Mouse (Mus musculus) kidney, postnatal 0 days (tissue): ENCODE measurements around the gene Grm5. TPM values are rescaled to one million over a fixed set of nuclear protein-coding genes. Genes with fewer than 3 reads are reported as not detected.

ENCODE experiments used
- ATAC-seq: fragments of 200-750 bp; cut with Nextera tagmentation; replicated peaks from 2 replicates; pipeline ENCODE4 v1.8.0; 2017; ENCODE audit warnings: low read depth, moderate number of reproducible peaks, moderate TSS enrichment, moderate library complexity; ENCODE audit not compliant: low FRiP score
- DNase-seq: peaks from one replicate; pipeline ENCODE4 v3.0.0-alpha.2; 2016; ENCODE audit warnings: low spot score
- H3K27ac ChIP-seq: fragments of 300-500 bp; sonication (generic); 2 replicates; pipeline ENCODE4 v1.5.1; 2014; ENCODE audit warnings: mild to moderate bottlenecking
- H3K27me3 ChIP-seq: fragments of 300-500 bp; sonication (generic); 2 replicates; pipeline ENCODE4 v1.6.1; 2014; ENCODE audit warnings: low read length, mixed read lengths; ENCODE audit not compliant: insufficient read depth
- H3K36me3 ChIP-seq: fragments of 300-500 bp; sonication (generic); 2 replicates; pipeline ENCODE4 v1.6.1; 2014; ENCODE audit warnings: low read length, mixed read lengths; ENCODE audit not compliant: insufficient read depth
- H3K4me1 ChIP-seq: fragments of 300-500 bp; sonication (generic); replicated peaks from 2 replicates; pipeline ENCODE4 v1.6.1; 2014; ENCODE audit warnings: antibody characterized with exemption, low read length, mixed read lengths; ENCODE audit not compliant: insufficient read depth
- H3K4me2 ChIP-seq: fragments of 300-500 bp; sonication (generic); 2 replicates; pipeline ENCODE4 v1.6.1; 2014; ENCODE audit warnings: mild to moderate bottlenecking, low read length, moderate library complexity, mixed read lengths
- H3K4me3 ChIP-seq: fragments of 300-500 bp; sonication (generic); replicated peaks from 2 replicates; pipeline ENCODE4 v1.5.1; 2014; ENCODE audit warnings: low read depth, low read length
- H3K9ac ChIP-seq: fragments of 300-500 bp; sonication (generic); 2 replicates; pipeline ENCODE4 v1.6.1; 2014; ENCODE audit warnings: low read depth, low read length
- H3K9me3 ChIP-seq: fragments of 300-500 bp; sonication (generic); replicated peaks from 2 replicates; pipeline ENCODE4 v1.6.1; 2016; ENCODE audit warnings: low read length, inconsistent platforms, mixed read lengths
- CTCF ChIP-seq: IDR thresholded peaks from 2 replicates; pipeline ENCODE4 v1.5.1; 2016; ENCODE audit warnings: antibody characterized with exemption, low read depth, mild to moderate bottlenecking, moderate library complexity
- WGBS: fragments of 180-500 bp; shearing (Covaris S2); extraction: QIAGEN DNeasy Blood & Tissue Kit; methylation state at CpG from one replicate; pipeline ENCODE4 v1.1.7; 2014; 5-methylcytosine and 5-hydroxymethylcytosine counted together
- polyA plus RNA-seq: library from polyadenylated mRNA; unstranded; fragments of >200 nt; fragmentation: Nextera tagmentation; extraction: Ambion mirVana; gene quantifications from 2 replicates; pipeline ENCODE4 v1.2.1, GENCODE M21; 2015

Grm5 gene
- polyA plus RNA-seq, 1 experiment from 2014 or later: not detected

GRCm38 (mm10) chr7:88128080-88128848 is 544.3 kb downstream of the Grm5 start:
- ATAC-seq: no peak
- no peak overlapping the region for H3K27ac ChIP-seq

GRCm38 (mm10) chr7:88129536-88130487 is 545.8 kb downstream of the Grm5 start:
- DNase-seq: peak; percentile 2
- Histone ChIP-seq H3K4me3 (peak overlapping the region; percentile 17), H3K4me2 (peak overlapping the region; percentile 52), H3K27me3 (peaks cover 13% of the 10 kb centered on the region; the same call in 1 of the 2 replicates), H3K36me3 (no peaks in the 10 kb centered on the region), H3K9me3 (no peaks in the 10 kb centered on the region), H3K4me1 (0 out of 2 replicates have a peak, but pooled peaks cover 6% of the 10 kb centered on the region), H3K27ac (no peak overlapping the region), H3K9ac (no peak overlapping the region)
- WGBS: 10% methylated on average over 41 of the region's 41 CpGs
- ATAC-seq: peak; percentile 54; the same call in 1 of the 2 replicates
- no peak for TF ChIP-seq CTCF

More at GRCm38 (mm10) chr7:88128080-88128848, 544.3 kb downstream of the Grm5 start:
- peaks cover 13% of the 10 kb centered on the region; the same call in 1 of the 2 replicates for H3K27me3 ChIP-seq
- H3K4me1 ChIP-seq: 0 out of 2 replicates have a peak, but pooled peaks cover 6% of the 10 kb centered on the region
- no peak overlapping the region for H3K4me3 ChIP-seq
- no peaks in the 10 kb centered on the region for H3K36me3 ChIP-seq
- no peaks in the 10 kb centered on the region for H3K9me3 ChIP-seq
- no peak overlapping the region for H3K9ac ChIP-seq
- 83% methylated on average over 8 of the region's 8 CpGs for WGBS
- TF ChIP-seq CTCF: no peak
- no peak for DNase-seq
- no peak overlapping the region for H3K4me2 ChIP-seq

- Histone ChIP-seq H3K9me3 (no peaks in the 10 kb centered on the region), H3K36me3 (no peaks in the 10 kb centered on the region), H3K4me1 (0 out of 2 replicates have a peak, but pooled peaks cover 6% of the 10 kb centered on the region), H3K9ac (no peak overlapping the region), H3K27me3 (peaks cover 13% of the 10 kb centered on the region; the same call in 1 of the 2 replicates), H3K4me3 (peak overlapping the region; percentile 17), H3K4me2 (peak overlapping the region; percentile 52), H3K27ac (no peak overlapping the region)
- WGBS: 26% methylated on average over 22 of the region's 22 CpGs
- no peak for TF ChIP-seq CTCF
- ATAC-seq: no peak
- DNase-seq: no peak
Measured at GRCm38 (mm10) chr7:88130488-88130849, 546.5 kb downstream of the Grm5 start.

GRCm38 (mm10) chr7:88159542-88160241 is 575.7 kb downstream of the Grm5 start:
- WGBS: 69% methylated on average over 1 of the region's 1 CpGs
- TF ChIP-seq CTCF: no peak
- no peak for ATAC-seq
- Histone ChIP-seq H3K27me3 (no peaks in the 10 kb centered on the region), H3K4me2 (no peak overlapping the region), H3K27ac (no peak overlapping the region), H3K4me1 (no peaks in the 10 kb centered on the region), H3K4me3 (no peak overlapping the region), H3K9ac (no peak overlapping the region), H3K36me3 (no peaks in the 10 kb centered on the region), H3K9me3 (no peaks in the 10 kb centered on the region)
- DNase-seq: no peak

- H3K4me2 ChIP-seq: no peak overlapping the region
Measured at GRCm38 (mm10) chr7:88161586-88161985, 577.6 kb downstream of the Grm5 start.

More at GRCm38 (mm10) chr7:88161586-88161985, 577.6 kb downstream of the Grm5 start:
- H3K36me3 ChIP-seq: no peaks in the 10 kb centered on the region
- no peak overlapping the region for H3K4me3 ChIP-seq
- no peaks in the 10 kb centered on the region for H3K4me1 ChIP-seq
- no peaks in the 10 kb centered on the region for H3K9me3 ChIP-seq
- no peak overlapping the region for H3K9ac ChIP-seq
- H3K27ac ChIP-seq: no peak overlapping the region
- TF ChIP-seq CTCF: no peak
- DNase-seq (no peak), ATAC-seq (no peak)
- H3K27me3 ChIP-seq: no peaks in the 10 kb centered on the region
- 89% methylated on average over 2 of the region's 2 CpGs for WGBS

Other genes with a start within 250 kb of the Grm5 start
- not detected in 2 replicates for gene Tyr, start 90.7 kb upstream of the Grm5 start, polyA plus RNA-seq